Mouse (Mus musculus) thymus, adult 2 months (tissue): ENCODE data around the gene Frmd6.

ENCODE experiments used
- CTCF ChIP-seq: fragments of 200-500 bp; IDR thresholded peaks from 2 replicates; pipeline ENCODE4 v1.5.1; 2012; ENCODE audit warnings: mild to moderate bottlenecking, control low read depth, low read length, moderate library complexity, borderline replicate concordance; ENCODE audit not compliant: control insufficient read depth, poor library complexity, insufficient read depth; ENCODE audit errors: extremely low read depth
- POLR2A ChIP-seq: fragments of 200-500 bp; IDR thresholded peaks from 2 replicates; pipeline ENCODE4 v1.6.1; 2012; ENCODE audit warnings: mild to moderate bottlenecking, low read length, control low read depth, moderate library complexity; ENCODE audit not compliant: control insufficient read depth, poor library complexity, insufficient read depth; ENCODE audit errors: extremely low read depth

DNA sequence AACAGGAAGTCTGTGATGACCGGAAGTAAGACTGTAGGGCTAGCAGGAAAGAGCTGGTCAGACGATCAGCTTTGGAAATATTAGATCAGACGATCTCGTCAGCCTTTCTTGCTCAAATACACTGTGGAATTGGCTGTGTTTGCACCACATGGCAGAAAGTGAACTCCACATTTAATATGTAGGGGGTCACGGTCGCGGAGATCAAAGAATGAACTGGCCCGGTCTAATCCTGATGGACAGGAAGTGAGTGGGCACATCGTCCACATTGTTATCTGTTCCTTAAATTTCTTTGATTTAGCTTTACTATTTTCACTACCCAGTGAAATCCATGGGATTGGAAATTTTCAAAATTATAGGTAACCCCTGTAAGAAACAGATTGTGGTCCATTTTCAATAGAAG lies 42.3 kb upstream of the Frmd6 start:
- TF ChIP-seq CTCF (no peak), POLR2A (no peak)
